Mouse (Mus musculus) CH12.LX (cell line): ENCODE results near the gene Zfp800. TPM values are rescaled to one million over a fixed set of nuclear protein-coding genes. Genes with fewer than 3 reads are reported as not detected.

Source experiments
- DNase-seq: peaks from one replicate; pipeline ENCODE4 v3.0.0-alpha.2; 2013; ENCODE audit errors: extremely low read depth
- H3K27ac ChIP-seq: 2 replicates; pipeline ENCODE4 v1.5.1; 2012; ENCODE audit warnings: low read depth, mild to moderate bottlenecking, control low read depth, moderate library complexity; ENCODE audit not compliant: insufficient read depth
- H3K27me3 ChIP-seq: replicated peaks from 2 replicates; pipeline ENCODE3; 2012; ENCODE audit warnings: inconsistent platforms
- H3K36me3 ChIP-seq, 2 experiments: replicated peaks in 1 of 2; 2 replicates each; pipeline versions ENCODE3 to v1.6.1; 2012; ENCODE audit warnings: inconsistent platforms in 1 of 2, low read length in 1 of 2, mild to moderate bottlenecking in 1 of 2, mixed read lengths in 1 of 2, moderate library complexity in 1 of 2; ENCODE audit not compliant: control insufficient read depth in 1 of 2, insufficient read depth in 1 of 2
- H3K4me1 ChIP-seq, 2 experiments: 2 replicates each; pipeline ENCODE4 v1.6.1; 2012; ENCODE audit warnings: inconsistent platforms in 1 of 2, moderate library complexity in 1 of 2; ENCODE audit not compliant: insufficient read depth in 2 of 2, control insufficient read depth in 1 of 2
- H3K4me2 ChIP-seq: 2 replicates; pipeline ENCODE4 v1.6.1; 2012; ENCODE audit warnings: low read depth, mild to moderate bottlenecking, control low read depth; ENCODE audit not compliant: poor library complexity, insufficient read depth, severe bottlenecking
- H3K4me3 ChIP-seq, 3 experiments: fragments of 150-350 bp in 1 of 3; sonication (generic) in 1 of 3; replicated peaks in 1 of 3; 2 replicates each; pipeline versions ENCODE3 to v1.5.1; 2011 to 2012; ENCODE audit warnings: low read depth in 2 of 3, low read length in 2 of 3, mild to moderate bottlenecking in 2 of 3, moderate library complexity in 2 of 3, control low read depth in 1 of 3, improper control_type of control experiment in 1 of 3, inconsistent platforms in 1 of 3, mixed read lengths in 1 of 3; ENCODE audit not compliant: poor library complexity in 1 of 3
- H3K79me2 ChIP-seq: replicated peaks from 2 replicates; pipeline ENCODE4 v1.6.1; 2012; ENCODE audit warnings: mild to moderate bottlenecking, moderate library complexity; ENCODE audit not compliant: control insufficient read depth, poor library complexity, insufficient read depth, severe bottlenecking; ENCODE audit errors: extremely low read depth
- H3K9ac ChIP-seq: 2 replicates; pipeline ENCODE4 v1.6.1; 2012; ENCODE audit warnings: low read depth, mild to moderate bottlenecking, control low read depth, moderate library complexity; ENCODE audit not compliant: insufficient read depth
- H3K9me3 ChIP-seq: replicated peaks from 2 replicates; pipeline ENCODE3; 2012; ENCODE audit warnings: low read length, inconsistent platforms, mixed read lengths
- CHD1 ChIP-seq: IDR thresholded peaks from 2 replicates; pipeline ENCODE4 v1.6.1; 2012; ENCODE audit warnings: low read depth, low read length, improper control_type of control experiment, inconsistent platforms
- E2F4 ChIP-seq: IDR thresholded peaks from 2 replicates; pipeline ENCODE4 v1.6.1; 2011; ENCODE audit warnings: low read depth, low read length, improper control_type of control experiment; ENCODE audit not compliant: insufficient replicate concordance
- ELF1 ChIP-seq: IDR thresholded peaks from 2 replicates; pipeline ENCODE4 v1.6.1; 2014; ENCODE audit warnings: low read depth, mild to moderate bottlenecking, inconsistent platforms, low read length, improper control_type of control experiment
- IRF4 ChIP-seq: IDR thresholded peaks from 2 replicates; pipeline ENCODE4 v1.6.1; 2014; ENCODE audit warnings: low read depth, mild to moderate bottlenecking, inconsistent platforms, low read length, improper control_type of control experiment
- JUND ChIP-seq: conservative IDR thresholded peaks from 2 replicates; pipeline ENCODE4 v1.6.1; 2011; ENCODE audit warnings: low read depth, low read length, improper control_type of control experiment
- KAT2A ChIP-seq: IDR thresholded peaks from 2 replicates; pipeline ENCODE4 v1.6.1; 2012; ENCODE audit warnings: low read length, improper control_type of control experiment, inconsistent platforms; ENCODE audit not compliant: insufficient replicate concordance
- MAX ChIP-seq: IDR thresholded peaks from 2 replicates; pipeline ENCODE4 v1.6.1; 2011; ENCODE audit warnings: low read length, improper control_type of control experiment
- MAZ ChIP-seq: IDR thresholded peaks from 2 replicates; pipeline ENCODE4 v1.6.1; 2012; ENCODE audit warnings: low read depth, mild to moderate bottlenecking, inconsistent platforms, low read length, improper control_type of control experiment, moderate library complexity
- MEF2A ChIP-seq: IDR thresholded peaks from 2 replicates; pipeline ENCODE4 v1.6.1; 2014; ENCODE audit warnings: low read depth, mild to moderate bottlenecking, inconsistent platforms, low read length, improper control_type of control experiment, borderline replicate concordance
- MXI1 ChIP-seq: IDR thresholded peaks from 2 replicates; pipeline ENCODE4 v1.6.1; 2011; ENCODE audit warnings: mild to moderate bottlenecking, low read depth, low read length, improper control_type of control experiment
- MYC ChIP-seq: IDR thresholded peaks from 2 replicates; pipeline ENCODE4 v1.6.1; 2011; ENCODE audit warnings: low read depth, mild to moderate bottlenecking, improper control_type of control experiment, low read length
- POLR2A ChIP-seq: IDR thresholded peaks from 2 replicates; pipeline ENCODE4 v1.6.1; 2011; ENCODE audit warnings: low read depth, mild to moderate bottlenecking, improper control_type of control experiment, low read length
- POLR2AphosphoS2 ChIP-seq: IDR thresholded peaks from 2 replicates; pipeline ENCODE4 v1.6.1; 2011; ENCODE audit warnings: low read depth, low read length, improper control_type of control experiment
- SIN3A ChIP-seq: IDR thresholded peaks from 2 replicates; pipeline ENCODE4 v1.6.1; 2012; ENCODE audit warnings: low read length, improper control_type of control experiment, inconsistent platforms
- SMC3 ChIP-seq: IDR thresholded peaks from 2 replicates; pipeline ENCODE4 v1.6.1; 2011; ENCODE audit warnings: low read depth, low read length, improper control_type of control experiment
- TCF12 ChIP-seq: IDR thresholded peaks from 2 replicates; pipeline ENCODE4 v1.6.1; 2014; ENCODE audit warnings: low read depth, mild to moderate bottlenecking, inconsistent platforms, low read length, improper control_type of control experiment
- USF1 ChIP-seq: IDR thresholded peaks from 2 replicates; pipeline ENCODE4 v1.6.1; 2014; ENCODE audit warnings: low read depth, mild to moderate bottlenecking, inconsistent platforms, low read length, improper control_type of control experiment
- ZKSCAN1 ChIP-seq: IDR thresholded peaks from 2 replicates; pipeline ENCODE4 v1.6.1; 2012; ENCODE audit warnings: low read depth, inconsistent platforms, low read length, improper control_type of control experiment, borderline replicate concordance
- dilution Hi-C: fragments of 300-500 bp; cut with MboI; formaldehyde crosslinking; loops from 2 replicates; pipeline ENCODE4 v1.14.3; 2020; ENCODE audit warnings: low sequenced_read_pairs; ENCODE audit not compliant: extremely low pct_unique_long_range_greater_than_20kb, extremely low pct_ligation_motif_present
- in situ Hi-C: fragments of 300-500 bp; cut with MboI; formaldehyde crosslinking; loops from 3 replicates; pipeline ENCODE4 v1.14.3; 2019; ENCODE audit warnings: low sequenced_read_pairs, low pct_ligation_motif_present, low pct_unique_long_range_greater_than_20kb, mixed read lengths
- polyA plus RNA-seq: library from polyadenylated mRNA; unstranded; fragments of >175 nt; gene quantifications from 2 replicates; pipeline ENCODE4 v1.2.1, GENCODE M21; 2012; ENCODE audit warnings: low read depth; ENCODE audit not compliant: insufficient read length
- total RNA-seq, 2 experiments: library from RNA; depleted of rRNA; stranded (reverse); fragments of 300-350 nt in 1 of 2; fragments of >200 nt in 1 of 2; gene quantifications; 2 replicates each; pipeline ENCODE4 v1.2.3; 2012 to 2014

The Zfp800 gene
- total and polyA plus RNA-seq, 3 experiments = 19.1 to 49.5 (median 19.5) TPM

DNA sequence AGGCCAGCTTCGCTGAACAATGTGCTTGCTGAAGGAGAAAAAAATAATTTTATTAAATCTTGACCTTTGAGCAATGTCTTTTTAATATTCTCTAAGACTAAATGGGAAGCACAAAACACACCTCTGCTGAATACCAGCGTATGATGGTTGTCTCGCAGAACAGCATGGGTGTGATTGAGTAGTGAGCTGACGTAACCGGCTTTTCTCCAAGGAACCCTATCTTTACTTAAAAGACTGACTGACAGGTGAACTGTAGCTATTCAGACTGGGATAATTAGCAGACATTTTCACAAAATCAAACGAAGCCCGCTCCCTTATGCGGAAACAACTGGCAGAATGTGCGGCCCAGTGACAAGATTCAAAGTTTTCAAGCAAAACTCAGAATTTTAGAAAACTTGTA, 30.2 kb downstream of the Zfp800 start:
- H3K4me1 ChIP-seq = 0 out of 4 replicates have a peak, but pooled peaks cover 0 to 2% of the 10 kb centered on the region in 2 experiments
- H3K4me2 ChIP-seq = no peak overlapping the region
- H3K4me3 ChIP-seq = no peak overlapping the region
- H3K27me3 ChIP-seq = no peaks in the 10 kb centered on the region
- no peaks in the 10 kb centered on the region for H3K36me3 ChIP-seq
- H3K9me3 ChIP-seq = no peaks in the 10 kb centered on the region
- dilution Hi-C loops = no loop called here
- TF ChIP-seq E2F4 (no peak), TCF12 (no peak), USF1 (no peak)
- H3K9ac ChIP-seq = no peak overlapping the region
- no peak overlapping the region for H3K27ac ChIP-seq
- in situ Hi-C loops = no loop called here
- no peaks in the 10 kb centered on the region for H3K79me2 ChIP-seq
- no peak for DNase-seq

DNA sequence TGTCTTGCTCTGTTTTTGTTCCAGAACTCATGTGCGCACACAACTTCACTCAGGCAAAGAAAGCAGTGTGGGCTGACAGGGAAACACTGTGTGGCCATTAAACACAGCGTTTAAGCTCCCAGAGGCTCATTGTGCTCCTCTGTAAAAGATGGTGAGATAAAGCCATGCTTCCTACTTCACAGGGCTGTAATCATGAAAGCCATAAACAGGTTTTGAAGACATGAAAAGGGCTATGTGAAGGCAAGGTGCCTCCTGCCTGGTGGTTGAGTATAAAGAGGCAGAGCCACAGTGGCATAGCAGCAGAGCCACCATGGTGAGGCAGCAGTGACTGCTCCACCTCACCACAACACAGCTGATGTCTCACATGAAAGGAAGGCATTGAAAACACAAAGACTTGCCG, 46.7 kb downstream of the Zfp800 start:
- Histone ChIP-seq H3K4me3 (no peak overlapping the region), H3K79me2 (no peaks in the 10 kb centered on the region), H3K9me3 (no peaks in the 10 kb centered on the region), H3K4me1 (no peaks in the 10 kb centered on the region), H3K9ac (no peak overlapping the region), H3K27ac (no peak overlapping the region), H3K4me2 (no peak overlapping the region), H3K36me3 (no peaks in the 10 kb centered on the region), H3K27me3 (no peaks in the 10 kb centered on the region)
- TF ChIP-seq ZKSCAN1 = no peak
- TF ChIP-seq KAT2A = no peak
- no peak for TF ChIP-seq MAZ
- TF ChIP-seq MXI1 = no peak
- TF ChIP-seq MEF2A = no peak
- TF ChIP-seq MAX = no peak
- TF ChIP-seq JUND = no peak
- TF ChIP-seq SIN3A = no peak
- TF ChIP-seq POLR2A = no peak
- no peak for TF ChIP-seq POLR2AphosphoS2
- TF ChIP-seq IRF4 = no peak
- no peak for TF ChIP-seq MYC
- no peak for TF ChIP-seq CHD1
- no peak for TF ChIP-seq SMC3
- TF ChIP-seq E2F4 = no peak
- TF ChIP-seq TCF12 = no peak
- no peak for TF ChIP-seq ELF1
- dilution Hi-C loops (no loop called here), in situ Hi-C loops (no loop called here)
- no peak for DNase-seq
